Mouse (Mus musculus): Measurements from ENCODE around the gene Mst1. TPM values are rescaled to one million over a fixed set of nuclear protein-coding genes. Genes with fewer than 3 reads are reported as not detected.

Gene Mst1
- polyA plus RNA-seq (2012; rRNA removed): 0.08 and 0.10 TPM in 2 replicates

GRCm38 (mm10) chr9:108080168-108080567 lies at the start of gene Mst1:
Gene Mst1 (plus strand): TSS chr9:108080436.
- no peak for TF ChIP-seq POLR2A (IDR thresholded peaks at IDR 0.05; ENCODE audit: borderline replicate concordance, extremely low read depth, insufficient read depth, insufficient read length, poor library complexity, severe bottlenecking)
- no peak for TF ChIP-seq CTCF (IDR thresholded peaks at IDR 0.05; ENCODE audit: borderline replicate concordance, extremely low read depth, insufficient read depth, insufficient read length)
- DNase-seq (ENCODE audit: low read depth): no peak

- no peak for DNase-seq (ENCODE audit: low read depth)
- TF ChIP-seq POLR2A (IDR thresholded peaks at IDR 0.05; ENCODE audit: borderline replicate concordance, extremely low read depth, insufficient read depth, insufficient read length, poor library complexity, severe bottlenecking): no peak
- TF ChIP-seq CTCF (IDR thresholded peaks at IDR 0.05; ENCODE audit: borderline replicate concordance, extremely low read depth, insufficient read depth, insufficient read length): no peak
Observed at GRCm38 (mm10) chr9:108032126-108032525, 48.1 kb upstream of the Mst1 start.

- DNase-seq (ENCODE audit: low read depth): no peak
- TF ChIP-seq CTCF (IDR thresholded peaks at IDR 0.05; ENCODE audit: borderline replicate concordance, extremely low read depth, insufficient read depth, insufficient read length) (no peak), POLR2A (IDR thresholded peaks at IDR 0.05; ENCODE audit: borderline replicate concordance, extremely low read depth, insufficient read depth, insufficient read length, poor library complexity, severe bottlenecking) (no peak)
Observed at GRCm38 (mm10) chr9:108035331-108036156, 44.7 kb upstream of the Mst1 start.

GRCm38 (mm10) chr9:108044751-108045492 lies 35.3 kb upstream of the Mst1 start:
- TF ChIP-seq CTCF (IDR thresholded peaks at IDR 0.05; ENCODE audit: borderline replicate concordance, extremely low read depth, insufficient read depth, insufficient read length) (peak; percentile 24; the same call in 1 of the 2 replicates), POLR2A (IDR thresholded peaks at IDR 0.05; ENCODE audit: borderline replicate concordance, extremely low read depth, insufficient read depth, insufficient read length, poor library complexity, severe bottlenecking) (no peak)
- no peak for DNase-seq (ENCODE audit: low read depth)

GRCm38 (mm10) chr9:108046582-108046981 lies 33.7 kb upstream of the Mst1 start:
- DNase-seq (ENCODE audit: low read depth): no peak
- no peak for TF ChIP-seq CTCF (IDR thresholded peaks at IDR 0.05; ENCODE audit: borderline replicate concordance, extremely low read depth, insufficient read depth, insufficient read length)
- TF ChIP-seq POLR2A (IDR thresholded peaks at IDR 0.05; ENCODE audit: borderline replicate concordance, extremely low read depth, insufficient read depth, insufficient read length, poor library complexity, severe bottlenecking): no peak

GRCm38 (mm10) chr9:108047601-108048565 lies 32.4 kb upstream of the Mst1 start:
- no peak for TF ChIP-seq CTCF (IDR thresholded peaks at IDR 0.05; ENCODE audit: borderline replicate concordance, extremely low read depth, insufficient read depth, insufficient read length)
- no peak for TF ChIP-seq POLR2A (IDR thresholded peaks at IDR 0.05; ENCODE audit: borderline replicate concordance, extremely low read depth, insufficient read depth, insufficient read length, poor library complexity, severe bottlenecking)
- no peak for DNase-seq (ENCODE audit: low read depth)

GRCm38 (mm10) chr9:108048566-108048955 lies 31.7 kb upstream of the Mst1 start:
- TF ChIP-seq POLR2A (IDR thresholded peaks at IDR 0.05; ENCODE audit: borderline replicate concordance, extremely low read depth, insufficient read depth, insufficient read length, poor library complexity, severe bottlenecking) (no peak), CTCF (IDR thresholded peaks at IDR 0.05; ENCODE audit: borderline replicate concordance, extremely low read depth, insufficient read depth, insufficient read length) (no peak)
- DNase-seq (ENCODE audit: low read depth): no peak

- TF ChIP-seq POLR2A (IDR thresholded peaks at IDR 0.05; ENCODE audit: borderline replicate concordance, extremely low read depth, insufficient read depth, insufficient read length, poor library complexity, severe bottlenecking) (peak; percentile 28; the same call in 1 of the 2 replicates), CTCF (IDR thresholded peaks at IDR 0.05; ENCODE audit: borderline replicate concordance, extremely low read depth, insufficient read depth, insufficient read length) (no peak)
- DNase-seq (ENCODE audit: low read depth): peak; percentile 99
Observed at GRCm38 (mm10) chr9:108049016-108049455, 31.2 kb upstream of the Mst1 start, which contains the start of gene Gmppb. Gene Gmppb (plus strand): TSS chr9:108049242.

GRCm38 (mm10) chr9:108049561-108050251 lies 30.5 kb upstream of the Mst1 start:
- no peak for DNase-seq (ENCODE audit: low read depth)

More at GRCm38 (mm10) chr9:108049561-108050251, 30.5 kb upstream of the Mst1 start:
- TF ChIP-seq POLR2A (IDR thresholded peaks at IDR 0.05; ENCODE audit: borderline replicate concordance, extremely low read depth, insufficient read depth, insufficient read length, poor library complexity, severe bottlenecking) (no peak), CTCF (IDR thresholded peaks at IDR 0.05; ENCODE audit: borderline replicate concordance, extremely low read depth, insufficient read depth, insufficient read length) (no peak)

All from brain, embryonic 14.5 days (tissue).